Mouse (Mus musculus): ENCODE data around the gene Itgb1.
A peak's percentile ranks its signal among the peaks of the same experiment; 100 is the strongest.

Itgb1 gene

GRCm38 (mm10) chr8:128685507-128686428 lies at the start of gene Itgb1:
Itgb1 (plus strand) TSS chr8:128685654.
- peak; percentile 94 for DNase-seq (ENCODE audit: low read depth, low spot score)

DNA sequence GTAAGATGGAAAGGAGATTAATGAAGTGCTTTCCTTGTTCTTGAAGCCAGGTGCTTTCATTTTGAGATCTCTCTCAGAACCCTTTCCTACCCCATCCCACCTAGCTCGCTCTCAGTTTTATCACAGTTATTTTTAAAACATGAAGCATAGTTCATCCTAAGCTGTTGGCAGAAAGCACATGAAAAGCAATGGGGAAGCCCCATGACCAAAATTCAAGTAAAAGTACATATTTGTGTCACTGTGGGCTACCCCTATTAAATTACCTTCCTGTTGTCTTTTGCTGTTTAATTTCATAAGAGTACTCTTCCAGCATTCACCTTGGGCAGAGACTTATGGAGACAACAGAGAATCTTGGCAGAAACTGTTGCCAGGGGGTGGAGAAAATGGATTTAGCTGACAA lies 42.4 kb upstream of the Itgb1 start:
- DNase-seq (ENCODE audit: low read depth, low spot score), result no peak

GRCm38 (mm10) chr8:128645452-128645851 lies 40.0 kb upstream of the Itgb1 start:
- no peak for DNase-seq (ENCODE audit: low read depth, low spot score)

- no peak for DNase-seq (ENCODE audit: low read depth, low spot score)
Observed at GRCm38 (mm10) chr8:128646456-128646855, 39.0 kb upstream of the Itgb1 start.

- no peak for DNase-seq (ENCODE audit: low read depth, low spot score)
Observed at GRCm38 (mm10) chr8:128648071-128648470, 37.4 kb upstream of the Itgb1 start.

GRCm38 (mm10) chr8:128650331-128650855 lies 35.1 kb upstream of the Itgb1 start:
- no peak for DNase-seq (ENCODE audit: low read depth, low spot score)

GRCm38 (mm10) chr8:128652399-128653109 lies 32.9 kb upstream of the Itgb1 start:
- peak; percentile 54 for DNase-seq (ENCODE audit: low read depth, low spot score)

DNA sequence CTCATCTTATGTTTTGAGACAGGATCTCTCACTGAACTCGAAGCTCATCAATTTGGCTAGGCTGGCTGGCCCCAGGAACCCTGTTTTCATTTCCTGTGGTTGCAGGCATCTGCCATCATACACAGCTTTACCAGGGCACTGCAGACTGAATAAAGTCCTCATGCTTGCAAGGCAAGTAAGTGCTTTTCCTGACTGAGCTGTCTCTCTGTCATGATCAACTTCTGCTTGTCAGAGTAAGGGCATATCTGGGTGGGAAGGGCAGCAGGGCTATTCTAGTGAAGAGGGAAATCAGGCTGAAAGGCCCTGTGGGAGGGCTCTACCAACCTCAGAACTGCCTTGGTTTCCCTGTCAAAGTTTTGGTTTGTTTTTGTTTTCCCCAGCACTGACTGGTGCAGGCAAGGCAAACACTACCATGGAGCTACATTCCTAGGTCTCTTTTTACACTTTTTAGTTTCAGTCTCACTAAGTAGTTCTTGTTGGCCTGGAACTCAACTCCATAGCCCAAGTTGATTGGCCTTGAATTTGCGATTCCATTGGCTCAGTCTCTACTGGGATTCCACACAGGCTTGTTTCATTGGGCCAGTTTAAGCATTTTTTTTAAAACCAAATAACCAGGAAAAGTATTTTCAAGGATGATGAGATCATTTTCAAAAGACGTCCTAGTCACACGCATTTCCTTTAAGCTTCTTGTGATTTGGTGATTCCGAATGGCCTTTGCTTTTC lies 31.7 kb upstream of the Itgb1 start:
- DNase-seq (ENCODE audit: low read depth, low spot score), result peak; percentile 13

GRCm38 (mm10) chr8:128654365-128655099 lies 30.9 kb upstream of the Itgb1 start:
- DNase-seq (ENCODE audit: low read depth, low spot score), result peak; percentile 70

DNA sequence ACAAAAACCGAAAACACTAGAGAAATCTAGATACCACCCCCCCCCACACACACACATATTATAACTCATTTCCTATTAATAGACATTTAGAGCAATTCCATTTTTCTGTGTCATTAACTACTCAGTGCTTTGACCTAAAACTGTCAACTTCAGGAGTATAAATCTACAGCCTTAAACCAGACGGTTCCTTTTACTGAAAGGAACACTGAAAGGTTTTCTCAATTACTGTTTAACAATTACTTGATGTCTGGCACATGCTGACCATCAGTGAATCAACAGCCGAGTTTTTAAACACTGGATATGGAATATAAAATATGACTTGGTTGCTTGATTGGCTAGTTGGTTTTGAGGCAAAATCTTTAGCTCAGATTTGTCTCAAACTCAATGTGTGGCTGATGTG lies 23.3 kb upstream of the Itgb1 start:
- no peak for DNase-seq (ENCODE audit: low read depth, low spot score)

DNA sequence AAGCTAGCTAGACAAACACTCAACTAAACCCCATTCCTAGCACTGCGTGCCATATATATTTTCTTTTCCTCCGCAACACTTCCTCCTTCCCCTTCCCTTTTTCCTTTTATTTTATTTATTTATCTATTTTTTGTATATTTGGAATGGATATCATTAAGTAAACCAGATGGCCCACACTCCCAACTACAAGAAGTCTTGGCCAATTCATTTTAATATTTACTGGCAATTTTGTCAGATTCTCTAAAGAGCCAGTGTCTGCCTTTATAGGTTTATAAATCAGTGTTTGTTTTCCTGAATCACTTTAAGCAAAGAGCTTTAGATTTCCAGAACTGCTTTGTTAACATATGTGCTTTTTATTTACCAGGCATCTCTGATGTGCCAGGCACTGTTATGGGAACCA lies 22.8 kb upstream of the Itgb1 start:
- DNase-seq (ENCODE audit: low read depth, low spot score), result no peak

GRCm38 (mm10) chr8:128663106-128663505 lies 22.3 kb upstream of the Itgb1 start:
- no peak for DNase-seq (ENCODE audit: low read depth, low spot score)

- no peak for DNase-seq (ENCODE audit: low read depth, low spot score)
Observed at GRCm38 (mm10) chr8:128666576-128667263, 18.7 kb upstream of the Itgb1 start.

- no peak for DNase-seq (ENCODE audit: low read depth, low spot score)
Observed at GRCm38 (mm10) chr8:128671813-128672212, 13.6 kb upstream of the Itgb1 start.

GRCm38 (mm10) chr8:128672441-128672840 lies 13.0 kb upstream of the Itgb1 start:
- DNase-seq (ENCODE audit: low read depth, low spot score), result no peak

- DNase-seq (ENCODE audit: low read depth, low spot score), result no peak
Observed at GRCm38 (mm10) chr8:128672950-128673349, 12.5 kb upstream of the Itgb1 start.

- DNase-seq (ENCODE audit: low read depth, low spot score), result no peak
Observed at GRCm38 (mm10) chr8:128675848-128676629, 9.4 kb upstream of the Itgb1 start.

GRCm38 (mm10) chr8:128679909-128680308 lies 5.5 kb upstream of the Itgb1 start:
- DNase-seq (ENCODE audit: low read depth, low spot score), result no peak

DNA sequence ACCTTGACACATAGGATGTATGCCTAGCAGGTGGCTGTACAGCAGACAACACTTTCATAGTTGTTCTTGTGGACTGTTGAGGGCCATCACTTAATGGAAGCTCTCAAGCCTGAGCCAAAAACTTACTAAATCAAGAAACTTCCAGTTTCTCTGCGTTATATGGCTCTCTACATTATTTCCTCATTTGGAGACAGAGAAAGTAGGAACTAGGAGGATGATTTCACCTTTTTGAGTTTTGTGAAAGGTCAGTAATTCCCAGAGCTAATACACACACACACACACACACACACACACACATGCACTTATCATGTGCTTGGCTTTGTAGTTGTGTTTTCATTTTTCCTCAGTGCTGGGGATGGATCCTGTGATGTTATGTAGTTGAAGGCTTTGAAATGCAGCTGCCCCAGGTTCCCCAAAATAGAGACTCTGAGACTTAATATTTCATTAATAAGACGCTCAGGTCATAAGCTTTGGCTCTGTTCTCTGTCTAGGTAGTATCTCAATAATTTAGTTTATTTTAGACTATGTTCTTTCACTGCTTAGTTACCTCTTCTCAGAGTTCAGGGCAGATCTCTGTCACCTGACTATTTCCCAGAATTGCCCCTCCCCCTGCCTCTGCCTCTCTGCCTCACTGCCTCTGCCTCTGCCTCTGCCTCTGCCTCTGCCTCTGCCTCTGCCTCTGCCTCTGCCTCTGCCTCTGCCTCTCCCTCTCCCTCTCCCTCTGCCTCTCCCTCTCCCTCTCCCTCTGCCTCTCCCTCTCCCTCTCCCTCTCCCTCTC lies 4.7 kb upstream of the Itgb1 start:
- DNase-seq (ENCODE audit: low read depth, low spot score), result no peak
